Mouse (Mus musculus): Measurements from ENCODE around the gene Neurod2.

Neurod2 gene

GRCm38 (mm10) chr11:98332841-98333240, 3.4 kb upstream of the Neurod2 start:
- in situ Hi-C loops (cut with MboI, MseI): no loop called here

DNA sequence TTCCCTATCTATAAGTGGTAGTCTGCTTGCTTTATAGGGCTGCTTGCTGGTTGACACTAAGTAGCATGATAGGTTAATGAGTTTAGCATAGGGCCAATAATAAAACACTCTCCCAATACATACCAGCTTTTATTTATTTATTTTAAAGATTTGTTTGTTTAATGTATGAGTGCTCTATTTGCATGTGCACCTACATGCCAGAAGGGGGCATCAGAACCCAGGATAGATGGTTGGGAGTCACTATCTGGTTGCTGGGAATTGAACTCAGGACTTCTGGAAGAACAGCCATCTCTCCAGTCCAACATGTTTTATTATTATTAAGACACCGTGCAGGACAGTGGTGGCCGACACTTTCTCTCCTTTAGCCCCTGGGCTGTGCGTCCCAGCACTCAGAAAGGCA, 2.7 kb upstream of the Neurod2 start:
- in situ Hi-C loops (cut with MboI, MseI): no loop called here

GRCm38 (mm10) chr11:98331401-98331800, 2.0 kb upstream of the Neurod2 start:
- in situ Hi-C loops (cut with MboI, MseI): no loop called here

- in situ Hi-C loops (cut with MboI, MseI): no loop called here
These were observed 1.3 kb upstream of the Neurod2 start for GRCm38 (mm10) chr11:98330745-98331204.

DNA sequence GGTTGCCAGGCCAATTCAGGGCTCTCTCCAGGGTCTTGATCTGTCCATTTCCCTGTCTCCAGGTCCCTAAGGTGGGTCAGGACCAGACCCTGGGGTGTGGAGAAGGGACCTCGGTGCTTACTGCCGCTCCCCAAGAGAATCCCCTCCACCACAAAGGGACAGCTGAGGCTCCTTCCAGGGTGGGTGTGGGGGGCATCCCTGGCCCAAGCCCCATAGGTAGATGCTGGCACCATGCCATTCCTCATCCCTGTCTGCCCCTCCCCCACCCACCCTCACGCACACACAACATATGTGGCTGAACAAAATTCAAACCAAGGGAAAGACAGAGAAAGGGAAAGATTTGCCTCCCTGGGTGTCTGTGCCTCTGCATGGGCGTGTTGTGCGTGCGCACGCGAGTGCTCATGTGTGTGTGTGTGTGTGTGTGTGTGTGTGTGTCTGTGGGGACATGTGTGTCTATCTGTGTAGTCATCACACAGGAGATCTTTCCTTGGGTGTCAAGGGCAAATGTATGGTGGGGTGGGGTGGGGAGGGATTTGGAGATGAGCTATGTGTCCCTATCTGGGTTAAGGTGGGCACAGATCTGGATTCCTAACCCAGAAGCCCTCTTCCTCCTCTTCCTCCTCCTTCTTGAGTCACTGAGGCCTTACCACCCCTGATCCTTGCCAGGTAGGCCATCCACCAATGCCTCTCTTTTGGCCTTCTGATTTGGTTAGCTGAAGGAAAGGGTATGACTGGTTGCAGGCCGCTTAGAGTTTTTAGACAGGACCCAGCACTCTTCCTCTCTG, 704 bp upstream of the Neurod2 start:
- in situ Hi-C loops (cut with MboI, MseI): no loop called here

DNA sequence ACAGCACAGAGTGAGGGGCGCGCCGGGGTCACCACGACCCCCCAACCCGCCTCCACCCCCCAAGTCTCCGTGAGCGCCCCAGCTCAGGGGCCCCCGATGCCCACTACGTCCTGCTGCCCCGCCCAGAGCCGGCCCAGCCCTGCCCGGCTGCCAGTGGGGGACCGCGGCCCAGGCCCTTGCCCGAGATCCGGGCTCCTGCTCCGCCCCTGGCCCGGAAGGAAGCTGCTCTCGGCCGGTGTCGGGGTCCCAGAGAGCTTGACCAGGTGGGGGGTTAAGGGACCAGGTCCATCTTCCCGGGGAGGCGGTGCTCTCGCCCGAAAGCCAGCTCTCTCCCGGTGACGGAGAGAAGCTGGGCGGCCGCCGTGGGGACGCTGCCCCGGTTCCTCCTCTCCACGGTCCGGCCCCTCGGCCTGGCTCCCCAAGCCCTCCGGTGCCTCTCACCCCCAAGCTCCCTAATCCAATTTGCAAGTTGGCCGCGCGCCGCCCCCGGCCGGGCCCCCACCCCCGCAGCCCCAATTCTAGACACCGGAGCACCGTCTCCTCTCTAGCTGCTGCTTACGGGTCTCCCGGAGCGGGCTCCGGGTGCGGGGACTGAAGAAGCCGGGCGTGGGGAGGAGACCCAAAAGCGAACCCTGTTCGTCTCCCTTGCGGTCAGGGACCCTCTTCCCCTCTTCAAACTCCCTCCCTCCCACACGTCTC, 928 bp downstream of the Neurod2 start:
- in situ Hi-C loops (cut with MboI, MseI): no loop called here

- in situ Hi-C loops (cut with MboI, MseI): no loop called here
These were observed 1.4 kb downstream of the Neurod2 start for GRCm38 (mm10) chr11:98328031-98328370.

DNA sequence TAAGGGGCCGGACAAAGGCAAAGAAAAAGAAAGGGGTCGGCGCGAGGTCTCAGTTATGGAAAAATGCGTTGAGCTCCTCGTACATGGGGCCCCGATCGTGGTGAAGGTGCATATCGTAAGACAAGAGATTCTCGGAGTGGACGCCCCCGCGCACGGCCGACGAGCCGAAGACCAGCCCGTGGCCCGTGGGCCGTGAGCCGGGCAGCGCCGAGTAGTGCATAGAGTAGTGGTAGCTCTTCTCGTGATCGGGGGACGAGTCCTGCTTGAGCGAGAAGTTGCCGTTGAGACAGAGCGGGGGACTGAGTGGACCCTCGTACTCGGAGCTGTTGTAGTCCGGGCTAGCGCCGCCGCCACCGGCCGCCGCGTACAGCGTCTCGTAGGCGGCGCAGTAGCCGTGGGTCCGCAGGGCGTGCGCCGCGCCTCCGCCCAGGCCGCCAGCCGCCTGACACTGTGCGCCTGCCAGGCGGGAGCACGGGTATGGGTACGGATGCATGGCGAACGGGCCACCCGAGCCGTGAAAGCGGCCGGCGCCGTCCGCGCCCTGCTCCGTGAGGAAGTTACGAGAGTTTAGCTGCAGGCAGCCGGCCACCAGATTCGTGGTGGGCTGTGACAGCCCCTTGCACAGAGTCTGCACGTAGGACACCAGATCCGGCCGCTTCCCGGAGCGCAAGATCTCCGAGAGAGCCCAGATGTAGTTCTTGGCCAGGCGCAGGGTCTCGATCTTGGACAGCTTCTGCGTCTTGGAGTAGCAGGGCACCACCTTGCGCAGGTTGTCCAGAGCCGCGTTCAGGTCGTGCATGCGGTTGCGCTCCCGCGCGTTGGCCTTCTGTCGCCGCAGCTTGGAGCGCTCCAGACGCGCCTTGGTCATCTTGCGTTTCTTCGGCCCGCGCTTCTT, 2.1 kb downstream of the Neurod2 start:
- in situ Hi-C loops (cut with MboI, MseI): no loop called here

GRCm38 (mm10) chr11:98326741-98327135, 2.7 kb downstream of the Neurod2 start:
- in situ Hi-C loops (cut with MboI, MseI): no loop called here

- in situ Hi-C loops (cut with MboI, MseI): no loop called here
These were observed 3.6 kb downstream of the Neurod2 start for GRCm38 (mm10) chr11:98325821-98326218.

GRCm38 (mm10) chr11:98325191-98325820, 4.1 kb downstream of the Neurod2 start:
- in situ Hi-C loops (cut with MboI, MseI): no loop called here

GRCm38 (mm10) chr11:98323933-98324332, 5.5 kb downstream of the Neurod2 start:
- in situ Hi-C loops (cut with MboI, MseI): no loop called here

GRCm38 (mm10) chr11:98323136-98323866, 6.1 kb downstream of the Neurod2 start:
- in situ Hi-C loops (cut with MboI, MseI): no loop called here

DNA sequence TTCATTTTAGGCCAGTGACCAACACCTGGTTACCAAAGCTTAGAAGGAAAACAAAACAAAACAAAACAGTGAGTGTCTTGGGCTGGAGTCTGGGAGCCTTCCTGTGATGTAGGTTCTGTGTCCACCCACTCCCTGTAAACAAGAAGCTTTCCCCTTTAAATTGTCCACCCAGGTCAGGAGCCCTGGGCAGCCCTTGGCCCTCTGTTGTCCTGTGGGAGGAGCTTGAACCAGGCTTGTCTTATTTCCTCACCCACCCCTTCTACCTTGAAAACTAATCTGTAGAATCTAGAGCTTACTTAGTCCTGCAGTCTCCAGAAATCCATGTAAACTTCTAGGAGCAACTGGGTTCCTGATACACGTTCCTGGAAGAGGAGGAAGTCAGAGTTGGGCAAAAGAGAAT, 7.3 kb downstream of the Neurod2 start:
- in situ Hi-C loops (cut with MboI, MseI): no loop called here

DNA sequence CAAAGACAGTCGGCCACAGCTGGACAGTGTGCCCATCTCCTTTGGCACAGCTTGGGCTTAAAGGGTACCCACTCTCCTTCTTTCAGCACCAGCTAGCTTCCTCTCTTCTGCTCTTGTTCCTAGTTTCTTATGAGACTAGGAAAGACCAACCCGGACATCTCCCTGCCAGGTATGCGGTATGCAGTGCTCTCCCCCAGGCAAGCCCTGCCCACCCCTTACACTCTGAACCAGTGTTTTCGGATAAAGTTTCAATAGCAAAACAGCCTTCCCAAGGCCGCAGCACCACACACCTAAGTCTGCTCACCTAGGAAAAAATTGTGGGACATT, 7.8 kb downstream of the Neurod2 start:
- in situ Hi-C loops (cut with MboI, MseI): no loop called here

- in situ Hi-C loops (cut with MboI, MseI): no loop called here
These were observed 8.4 kb downstream of the Neurod2 start for GRCm38 (mm10) chr11:98320806-98321676.

- in situ Hi-C loops (cut with MboI, MseI): no loop called here
These were observed 9.1 kb downstream of the Neurod2 start for GRCm38 (mm10) chr11:98320381-98320780.

DNA sequence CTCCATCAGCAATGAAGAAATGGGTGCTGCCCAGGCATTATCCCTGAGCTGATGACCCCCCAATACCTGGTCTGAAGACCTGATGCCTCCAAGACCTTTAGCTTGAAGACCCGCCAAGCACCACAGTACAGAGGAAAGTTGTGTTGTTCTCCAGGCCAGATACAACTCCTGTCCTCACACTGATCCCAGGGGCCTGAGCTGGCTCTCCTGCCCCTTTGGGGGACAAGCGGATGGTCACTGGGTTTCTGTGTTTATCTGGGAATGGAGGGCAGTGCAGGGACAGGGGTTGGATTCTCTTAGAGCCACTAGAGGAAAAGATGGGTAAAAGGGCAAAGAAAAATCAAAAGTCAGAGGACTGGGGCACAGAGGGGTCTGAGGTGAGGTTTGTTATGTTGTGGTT, 9.5 kb downstream of the Neurod2 start:
- in situ Hi-C loops (cut with MboI, MseI): no loop called here

GRCm38 (mm10) chr11:98319544-98319943, 9.9 kb downstream of the Neurod2 start:
- in situ Hi-C loops (cut with MboI, MseI): no loop called here

- in situ Hi-C loops (cut with MboI, MseI): no loop called here
These were observed 10.3 kb downstream of the Neurod2 start for GRCm38 (mm10) chr11:98319120-98319519.
